Mouse (Mus musculus): ENCODE results near the gene Faah. TPM values are rescaled to one million over a fixed set of nuclear protein-coding genes. Genes with fewer than 3 reads are reported as not detected.

Gene Faah
- polyA plus RNA-seq, 1 experiment from 2014 or later, result 1.1 TPM

DNA sequence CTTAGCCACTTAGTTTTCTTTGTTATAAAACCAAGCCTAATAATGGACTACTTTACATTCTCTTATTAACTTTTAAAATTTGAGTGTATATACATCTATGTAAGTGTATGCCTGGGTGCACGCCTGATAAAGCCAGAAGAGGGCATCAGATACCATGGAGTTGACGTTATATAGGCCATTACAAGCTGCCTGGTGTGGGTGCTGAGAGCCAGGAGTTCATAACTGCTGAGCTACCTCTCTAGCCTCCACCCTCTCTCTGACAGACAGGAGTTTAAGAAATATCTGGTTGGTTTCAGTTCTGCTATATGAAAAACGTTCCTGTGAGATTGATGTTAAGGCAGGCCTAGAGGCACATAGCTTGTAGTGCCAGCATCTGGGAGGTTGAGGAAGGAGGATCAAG lies 24.5 kb upstream of the Faah start:
- Histone ChIP-seq H3K27ac (no peak overlapping the region), H3K27me3 (no peaks in the 10 kb centered on the region), H3K4me3 (no peak overlapping the region), H3K36me3 (peaks cover 47% of the 10 kb centered on the region), H3K4me1 (replicated peaks) (no peaks in the 10 kb centered on the region), H3K9ac (no peak overlapping the region), H3K9me3 (replicated peaks) (no peaks in the 10 kb centered on the region), H3K4me2 (no peak overlapping the region)
- 71% methylated on average over 3 of the region's 3 CpGs for WGBS
- ATAC-seq (replicated peaks; ENCODE audit: insufficient number of reproducible peaks, insufficient read depth, low FRiP score, low read depth), result no peak

DNA sequence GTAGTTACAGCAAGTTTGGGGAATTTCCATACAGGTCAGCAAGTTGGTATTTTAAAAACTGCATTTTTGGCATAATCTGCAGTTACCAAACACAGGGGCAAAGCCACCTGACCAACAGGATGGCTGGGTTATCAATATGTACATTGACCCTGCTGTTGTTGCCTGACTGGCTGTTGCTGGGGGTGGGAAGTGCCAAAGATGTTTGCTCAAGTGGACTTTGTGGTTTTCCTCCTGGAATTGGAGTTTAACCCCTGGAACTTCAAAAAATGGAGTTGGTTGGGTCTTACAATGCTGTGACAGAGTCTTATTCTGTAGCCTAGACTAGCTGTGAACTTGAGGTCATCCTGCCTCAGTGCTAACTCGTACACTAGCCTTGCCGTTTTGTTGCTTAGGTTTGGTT lies 22.7 kb upstream of the Faah start:
- peaks cover 47% of the 10 kb centered on the region for H3K36me3 ChIP-seq
- no peak for ATAC-seq (replicated peaks; ENCODE audit: insufficient number of reproducible peaks, insufficient read depth, low FRiP score, low read depth)
- H3K27me3 ChIP-seq, result no peaks in the 10 kb centered on the region
- no peak overlapping the region for H3K27ac ChIP-seq
- H3K9ac ChIP-seq, result no peak overlapping the region
- H3K4me2 ChIP-seq, result no peak overlapping the region
- no peaks in the 10 kb centered on the region for H3K4me1 ChIP-seq (replicated peaks)
- no peak overlapping the region for H3K4me3 ChIP-seq
- H3K9me3 ChIP-seq (replicated peaks), result no peaks in the 10 kb centered on the region
- WGBS, result 88% methylated on average over 2 of the region's 2 CpGs

DNA sequence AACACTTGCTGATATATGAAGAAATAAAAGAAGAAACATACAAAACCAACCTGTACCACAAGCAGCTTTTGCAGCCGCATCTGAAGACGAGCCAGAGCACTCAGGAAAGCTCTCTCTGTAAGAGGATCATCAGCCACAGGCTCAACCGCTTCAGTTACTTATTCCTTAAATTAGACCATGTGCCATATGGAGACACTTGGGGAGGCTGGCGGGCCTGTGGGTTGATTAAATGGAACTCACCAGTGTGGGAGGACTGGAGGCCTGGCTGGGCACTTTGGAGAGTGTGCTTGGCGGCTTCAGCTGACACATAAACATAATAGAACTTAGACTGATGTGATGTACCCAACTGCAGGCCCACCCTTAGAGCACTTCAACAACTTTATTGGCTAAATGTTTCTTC lies 15.6 kb upstream of the Faah start:
- 86% methylated on average over 5 of the region's 5 CpGs for WGBS

GRCm38 (mm10) chr4:116032906-116033305 lies 15.2 kb upstream of the Faah start:
- no peak overlapping the region for H3K9ac ChIP-seq
- peaks cover 16% of the 10 kb centered on the region for H3K36me3 ChIP-seq
- no peak overlapping the region for H3K4me2 ChIP-seq
- 88% methylated on average over 9 of the region's 9 CpGs for WGBS
- H3K4me1 ChIP-seq (replicated peaks), result no peaks in the 10 kb centered on the region
- H3K9me3 ChIP-seq (replicated peaks), result no peaks in the 10 kb centered on the region
- ATAC-seq (replicated peaks; ENCODE audit: insufficient number of reproducible peaks, insufficient read depth, low FRiP score, low read depth), result no peak
- no peaks in the 10 kb centered on the region for H3K27me3 ChIP-seq
- no peak overlapping the region for H3K4me3 ChIP-seq
- H3K27ac ChIP-seq, result no peak overlapping the region

More for the DNA sequence above, 15.6 kb upstream of the Faah start:
- Histone ChIP-seq H3K36me3 (peaks cover 18% of the 10 kb centered on the region), H3K4me3 (no peak overlapping the region), H3K4me1 (replicated peaks) (no peaks in the 10 kb centered on the region), H3K27ac (no peak overlapping the region), H3K9me3 (replicated peaks) (no peaks in the 10 kb centered on the region), H3K9ac (no peak overlapping the region), H3K4me2 (no peak overlapping the region), H3K27me3 (no peaks in the 10 kb centered on the region)
- ATAC-seq (replicated peaks; ENCODE audit: insufficient number of reproducible peaks, insufficient read depth, low FRiP score, low read depth), result no peak

DNA sequence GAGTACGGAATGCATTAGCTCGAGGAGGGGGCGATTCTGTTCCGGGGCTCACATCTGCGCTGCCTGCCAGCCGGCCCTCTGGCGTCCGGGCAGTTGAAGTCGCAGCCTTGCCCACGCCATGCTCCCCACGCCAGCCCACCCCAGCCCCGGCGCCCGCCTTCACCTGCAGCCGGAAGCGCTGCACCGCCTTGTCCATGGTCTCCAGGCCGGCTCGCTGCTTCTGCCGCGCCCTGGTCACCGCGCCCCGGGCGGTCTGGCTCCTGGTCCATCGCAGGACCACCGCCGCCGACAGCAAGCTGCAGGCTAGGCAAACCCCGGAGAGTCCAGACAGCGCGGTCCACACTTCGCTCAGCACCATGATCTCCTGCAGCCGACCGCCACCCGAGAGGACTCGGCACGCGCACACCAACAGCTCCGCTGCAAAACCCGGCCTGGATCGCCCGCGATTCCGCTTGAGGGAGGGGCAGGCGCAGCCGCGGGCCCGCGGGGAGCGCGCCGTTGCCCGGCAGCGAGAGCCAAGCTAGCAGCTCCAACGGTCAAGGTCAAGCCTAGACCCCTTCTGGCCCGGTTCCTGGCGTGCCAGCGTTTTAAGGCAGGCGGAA lies 325 bp downstream of the Faah start:
- no peaks in the 10 kb centered on the region for H3K36me3 ChIP-seq
- peaks cover 56% of the 10 kb centered on the region for H3K27me3 ChIP-seq
- peaks cover 13% of the 10 kb centered on the region for H3K4me1 ChIP-seq (replicated peaks)
- no peaks in the 10 kb centered on the region for H3K9me3 ChIP-seq (replicated peaks)
- H3K9ac ChIP-seq, result peak overlapping the region; percentile 48
- no peak overlapping the region for H3K27ac ChIP-seq
- ATAC-seq (replicated peaks; ENCODE audit: insufficient number of reproducible peaks, insufficient read depth, low FRiP score, low read depth), result peak; percentile 74
- WGBS, result under 1% methylated on average over 57 of the region's 60 CpGs
- peak overlapping the region; percentile 89 for H3K4me2 ChIP-seq
- peak overlapping the region; percentile 63 for H3K4me3 ChIP-seq

- 12% methylated on average over 16 of the region's 16 CpGs for WGBS
- Histone ChIP-seq H3K27ac (no peak overlapping the region), H3K9ac (peak overlapping the region; percentile 48), H3K36me3 (no peaks in the 10 kb centered on the region), H3K4me3 (peak overlapping the region; percentile 63), H3K27me3 (peaks cover 60% of the 10 kb centered on the region), H3K4me1 (replicated peaks) (peaks cover 13% of the 10 kb centered on the region), H3K9me3 (replicated peaks) (no peaks in the 10 kb centered on the region), H3K4me2 (peak overlapping the region; percentile 89)
- no peak for ATAC-seq (replicated peaks; ENCODE audit: insufficient number of reproducible peaks, insufficient read depth, low FRiP score, low read depth)
Observed at GRCm38 (mm10) chr4:116016862-116017299, 845 bp downstream of the Faah start.

DNA sequence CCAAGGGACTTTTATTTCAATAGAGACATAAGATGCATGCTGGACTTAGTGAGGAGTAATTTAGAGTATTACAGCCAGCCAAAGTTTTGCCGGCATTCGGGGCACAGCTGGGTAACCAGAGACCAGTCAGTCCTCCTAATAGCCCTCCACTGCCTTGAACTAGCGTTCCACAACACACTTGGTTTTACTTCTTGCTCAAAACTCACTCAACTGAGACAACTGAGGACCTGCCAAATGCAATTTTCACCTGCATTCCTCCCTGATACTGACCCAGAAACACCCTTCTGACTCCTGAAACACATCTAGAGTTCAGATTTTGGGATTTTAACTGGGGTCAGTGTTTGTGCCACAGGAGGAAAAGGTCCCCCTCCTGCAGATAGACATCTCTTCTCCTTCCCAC lies 1.3 kb downstream of the Faah start:
- Histone ChIP-seq H3K27me3 (peaks cover 65% of the 10 kb centered on the region), H3K4me2 (peak overlapping the region; percentile 89), H3K4me1 (replicated peaks) (peaks cover 13% of the 10 kb centered on the region), H3K9me3 (replicated peaks) (no peaks in the 10 kb centered on the region), H3K27ac (no peak overlapping the region), H3K4me3 (peak overlapping the region; percentile 63; the same call in 1 of the 2 replicates), H3K36me3 (no peaks in the 10 kb centered on the region), H3K9ac (no peak overlapping the region)
- no peak for ATAC-seq (replicated peaks; ENCODE audit: insufficient number of reproducible peaks, insufficient read depth, low FRiP score, low read depth)
- 56% methylated on average over 3 of the region's 3 CpGs for WGBS

GRCm38 (mm10) chr4:116015996-116016395 lies 1.7 kb downstream of the Faah start:
- Histone ChIP-seq H3K27me3 (peaks cover 66% of the 10 kb centered on the region), H3K4me1 (replicated peaks) (peaks cover 13% of the 10 kb centered on the region), H3K36me3 (no peaks in the 10 kb centered on the region), H3K27ac (no peak overlapping the region), H3K9ac (no peak overlapping the region), H3K4me3 (no peak overlapping the region), H3K9me3 (replicated peaks) (no peaks in the 10 kb centered on the region), H3K4me2 (no peak overlapping the region)
- WGBS, result 65% methylated on average over 8 of the region's 8 CpGs
- ATAC-seq (replicated peaks; ENCODE audit: insufficient number of reproducible peaks, insufficient read depth, low FRiP score, low read depth), result no peak

- H3K4me1 ChIP-seq (replicated peaks), result peaks cover 13% of the 10 kb centered on the region
- no peak overlapping the region for H3K4me2 ChIP-seq
- no peak overlapping the region for H3K27ac ChIP-seq
- H3K4me3 ChIP-seq, result no peak overlapping the region
- no peak for ATAC-seq (replicated peaks; ENCODE audit: insufficient number of reproducible peaks, insufficient read depth, low FRiP score, low read depth)
- H3K9me3 ChIP-seq (replicated peaks), result no peaks in the 10 kb centered on the region
- peaks cover 66% of the 10 kb centered on the region for H3K27me3 ChIP-seq
- WGBS, result 81% methylated on average over 5 of the region's 5 CpGs
- H3K36me3 ChIP-seq, result no peaks in the 10 kb centered on the region
- no peak overlapping the region for H3K9ac ChIP-seq
Observed at GRCm38 (mm10) chr4:116015502-116015901, 2.2 kb downstream of the Faah start.

GRCm38 (mm10) chr4:116010186-116010585 lies 7.5 kb downstream of the Faah start:
- Histone ChIP-seq H3K27ac (no peak overlapping the region), H3K9ac (no peak overlapping the region), H3K36me3 (no peaks in the 10 kb centered on the region), H3K4me3 (no peak overlapping the region), H3K4me1 (replicated peaks) (peaks cover 8% of the 10 kb centered on the region), H3K4me2 (no peak overlapping the region), H3K27me3 (peaks cover 22% of the 10 kb centered on the region), H3K9me3 (replicated peaks) (no peaks in the 10 kb centered on the region)
- 71% methylated on average over 8 of the region's 8 CpGs for WGBS
- no peak for ATAC-seq (replicated peaks; ENCODE audit: insufficient number of reproducible peaks, insufficient read depth, low FRiP score, low read depth)

DNA sequence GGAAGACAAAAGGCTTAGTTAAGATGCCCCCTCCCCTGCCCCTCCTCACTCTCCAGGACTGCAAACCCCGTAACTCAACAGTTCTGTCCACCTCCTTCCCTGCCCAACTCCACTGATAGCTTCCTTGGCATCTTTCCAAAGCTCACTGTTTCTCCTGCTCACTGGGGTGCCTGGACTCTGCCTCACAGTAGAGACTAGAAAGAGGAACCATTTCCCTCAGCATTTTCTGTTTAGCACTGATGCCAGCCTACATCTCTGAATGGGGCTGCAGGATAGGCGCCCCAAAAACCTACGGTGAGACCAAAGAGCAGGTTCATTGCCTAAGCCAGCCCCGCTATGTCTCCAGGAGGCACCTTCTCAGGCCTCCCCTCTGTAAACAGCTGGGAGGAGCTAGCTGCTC lies 16.5 kb downstream of the Faah start:
- Histone ChIP-seq H3K27ac (no peak overlapping the region), H3K27me3 (peaks cover 4% of the 10 kb centered on the region), H3K4me2 (no peak overlapping the region), H3K4me1 (replicated peaks) (peaks cover 10% of the 10 kb centered on the region), H3K4me3 (no peak overlapping the region), H3K36me3 (no peaks in the 10 kb centered on the region), H3K9me3 (replicated peaks) (no peaks in the 10 kb centered on the region), H3K9ac (no peak overlapping the region)
- ATAC-seq (replicated peaks; ENCODE audit: insufficient number of reproducible peaks, insufficient read depth, low FRiP score, low read depth), result no peak
- 61% methylated on average over 4 of the region's 4 CpGs for WGBS

- Histone ChIP-seq H3K4me3 (no peak overlapping the region), H3K4me2 (no peak overlapping the region), H3K9me3 (replicated peaks) (no peaks in the 10 kb centered on the region), H3K27me3 (peaks cover 4% of the 10 kb centered on the region), H3K36me3 (no peaks in the 10 kb centered on the region), H3K27ac (no peak overlapping the region), H3K9ac (no peak overlapping the region), H3K4me1 (replicated peaks) (peaks cover 7% of the 10 kb centered on the region)
- ATAC-seq (replicated peaks; ENCODE audit: insufficient number of reproducible peaks, insufficient read depth, low FRiP score, low read depth), result no peak
- WGBS, result 54% methylated on average over 6 of the region's 6 CpGs
Observed at GRCm38 (mm10) chr4:116000671-116001070, 17.1 kb downstream of the Faah start.
